Mouse (Mus musculus) MEL (cell line): ENCODE data around the gene Olfr520. TPM values are rescaled to one million over a fixed set of nuclear protein-coding genes. Genes with fewer than 3 reads are reported as not detected.
A peak's percentile ranks its signal among the peaks of the same experiment; 100 is the strongest.

ENCODE experiments used
- DNase-seq: peaks from one replicate; pipeline ENCODE4 v3.0.0; 2011; ENCODE audit warnings: low read depth, low spot score
- H3K27ac ChIP-seq: 2 replicates; pipeline ENCODE4 v1.5.1; 2012; ENCODE audit warnings: low read depth, mild to moderate bottlenecking, control low read depth, low read length, moderate library complexity; ENCODE audit not compliant: control insufficient read depth
- H3K27me3 ChIP-seq, 2 experiments: fragments of 150-350 bp in 1 of 2; sonication (generic) in 1 of 2; 2 replicates each; pipeline ENCODE4 v1.6.1; 2012; ENCODE audit warnings: low read length in 2 of 2, mild to moderate bottlenecking in 2 of 2, improper control_type of control experiment in 1 of 2, moderate library complexity in 1 of 2; ENCODE audit not compliant: insufficient read depth in 2 of 2, control insufficient read depth in 1 of 2
- H3K36me3 ChIP-seq, 2 experiments: 2 replicates each; pipeline ENCODE4 v1.6.1; 2012 to 2014; ENCODE audit warnings: low read length in 2 of 2, improper control_type of control experiment in 1 of 2, inconsistent platforms in 1 of 2, mild to moderate bottlenecking in 1 of 2; ENCODE audit not compliant: insufficient read depth in 2 of 2, control insufficient read depth in 1 of 2
- H3K4me1 ChIP-seq, 2 experiments: fragments of 150-350 bp in 1 of 2; sonication (generic) in 1 of 2; 2 replicates each; pipeline ENCODE4 v1.6.1; 2012; ENCODE audit warnings: low read length in 2 of 2, improper control_type of control experiment in 1 of 2, mild to moderate bottlenecking in 1 of 2; ENCODE audit not compliant: insufficient read depth in 2 of 2, control insufficient read depth in 1 of 2
- H3K4me3 ChIP-seq, 2 experiments: fragments of 150-350 bp in 1 of 2; sonication (generic) in 1 of 2; 2 replicates each; pipeline ENCODE4 v1.5.1; 2012; ENCODE audit warnings: low read depth in 2 of 2, low read length in 2 of 2, mild to moderate bottlenecking in 2 of 2, moderate library complexity in 2 of 2, control low read depth in 1 of 2, improper control_type of control experiment in 1 of 2; ENCODE audit not compliant: control insufficient read depth in 1 of 2, insufficient read depth in 1 of 2
- H3K79me2 ChIP-seq: 2 replicates; pipeline ENCODE4 v1.6.1; 2012; ENCODE audit warnings: mild to moderate bottlenecking, low read length, moderate library complexity; ENCODE audit not compliant: control insufficient read depth, poor library complexity, insufficient read depth
- H3K9ac ChIP-seq: 2 replicates; pipeline ENCODE4 v1.6.1; 2012; ENCODE audit warnings: low read depth, mild to moderate bottlenecking, control low read depth, low read length, moderate library complexity; ENCODE audit not compliant: control insufficient read depth, poor library complexity, severe bottlenecking
- H3K9me3 ChIP-seq: fragments of 150-350 bp; sonication (generic); replicated peaks from 2 replicates; pipeline ENCODE4 v1.6.1; 2012; ENCODE audit warnings: mild to moderate bottlenecking, low read length, improper control_type of control experiment, moderate library complexity; ENCODE audit not compliant: insufficient read depth
- BHLHE40 ChIP-seq: IDR thresholded peaks from 2 replicates; pipeline ENCODE4 v1.6.1; 2012; ENCODE audit warnings: low read depth, mild to moderate bottlenecking, inconsistent platforms, low read length, improper control_type of control experiment, borderline replicate concordance
- CHD1 ChIP-seq: IDR thresholded peaks from 2 replicates; pipeline ENCODE4 v1.6.1; 2012; ENCODE audit warnings: low read depth, mild to moderate bottlenecking, inconsistent platforms, low read length, improper control_type of control experiment
- E2F4 ChIP-seq: IDR thresholded peaks from 2 replicates; pipeline ENCODE4 v1.6.1; 2011; ENCODE audit warnings: low read depth, low read length, improper control_type of control experiment, borderline replicate concordance
- ETS1 ChIP-seq: IDR thresholded peaks from 2 replicates; pipeline ENCODE4 v1.6.1; 2012; ENCODE audit warnings: low read depth, mild to moderate bottlenecking, inconsistent platforms, low read length, improper control_type of control experiment, moderate library complexity
- HCFC1 ChIP-seq: IDR thresholded peaks from 2 replicates; pipeline ENCODE4 v1.6.1; 2012; ENCODE audit warnings: low read depth, mild to moderate bottlenecking, inconsistent platforms, low read length, improper control_type of control experiment, moderate library complexity
- KAT2A ChIP-seq: conservative IDR thresholded peaks from 2 replicates; pipeline ENCODE4 v1.6.1; 2012; ENCODE audit warnings: low read depth, low read length, improper control_type of control experiment, inconsistent platforms
- MAX ChIP-seq: IDR thresholded peaks from 2 replicates; pipeline ENCODE4 v1.6.1; 2011; ENCODE audit warnings: low read length, improper control_type of control experiment
- MEF2A ChIP-seq: IDR thresholded peaks from 2 replicates; pipeline ENCODE4 v1.6.1; 2014; ENCODE audit warnings: low read depth, mild to moderate bottlenecking, inconsistent platforms, low read length, improper control_type of control experiment; ENCODE audit not compliant: poor library complexity, insufficient replicate concordance, severe bottlenecking; ENCODE audit errors: extremely low read depth
- MYB ChIP-seq: IDR thresholded peaks from 2 replicates; pipeline ENCODE4 v1.6.1; 2011; ENCODE audit warnings: mild to moderate bottlenecking, low read depth, low read length, improper control_type of control experiment
- MYC ChIP-seq: IDR thresholded peaks from 2 replicates; pipeline ENCODE4 v1.6.1; 2011; ENCODE audit warnings: low read depth, mild to moderate bottlenecking, low read length, improper control_type of control experiment, moderate library complexity
- NELFE ChIP-seq: IDR thresholded peaks from 2 replicates; pipeline ENCODE4 v1.6.1; 2011; ENCODE audit warnings: low read depth, low read length, improper control_type of control experiment
- NRF1 ChIP-seq: IDR thresholded peaks from 2 replicates; pipeline ENCODE4 v1.6.1; 2014; ENCODE audit warnings: low read depth, mild to moderate bottlenecking, inconsistent platforms, low read length, improper control_type of control experiment, moderate library complexity; ENCODE audit not compliant: poor library complexity, insufficient read depth, severe bottlenecking
- POLR2A ChIP-seq, 2 experiments: IDR thresholded peaks; 2 replicates each; pipeline ENCODE4 v1.6.1; 2011 to 2012; ENCODE audit warnings: low read length in 2 of 2, mild to moderate bottlenecking in 2 of 2, control low read depth in 1 of 2, improper control_type of control experiment in 1 of 2, low read depth in 1 of 2, moderate library complexity in 1 of 2; ENCODE audit not compliant: control insufficient read depth in 1 of 2, insufficient read depth in 1 of 2, poor library complexity in 1 of 2
- POLR2AphosphoS2 ChIP-seq: IDR thresholded peaks from 2 replicates; pipeline ENCODE4 v1.6.1; 2011; ENCODE audit warnings: low read length, improper control_type of control experiment
- RAD21 ChIP-seq: IDR thresholded peaks from 2 replicates; pipeline ENCODE4 v1.6.1; 2011; ENCODE audit warnings: mild to moderate bottlenecking, low read depth, low read length, improper control_type of control experiment
- SMC3 ChIP-seq: IDR thresholded peaks from 2 replicates; pipeline ENCODE4 v1.6.1; 2011; ENCODE audit warnings: low read depth, low read length, improper control_type of control experiment
- TAL1 ChIP-seq: IDR thresholded peaks from 2 replicates; pipeline ENCODE4 v1.6.1; 2012; ENCODE audit warnings: mild to moderate bottlenecking, inconsistent platforms, low read length, moderate library complexity, mixed read lengths
- TBP ChIP-seq: IDR thresholded peaks from 2 replicates; pipeline ENCODE4 v1.8.0; 2011; ENCODE audit warnings: low read depth, low read length, improper control_type of control experiment
- TCF12 ChIP-seq: IDR thresholded peaks from 2 replicates; pipeline ENCODE4 v1.6.1; 2014; ENCODE audit warnings: low read depth, mild to moderate bottlenecking, inconsistent platforms, low read length, improper control_type of control experiment, moderate library complexity
- ZMIZ1 ChIP-seq: IDR thresholded peaks from 2 replicates; pipeline ENCODE4 v1.6.1; 2012; ENCODE audit warnings: low read depth, mild to moderate bottlenecking, inconsistent platforms, low read length, improper control_type of control experiment, moderate library complexity
- ZNF384 ChIP-seq: IDR thresholded peaks from 2 replicates; pipeline ENCODE4 v1.6.1; 2012; ENCODE audit warnings: low read depth, mild to moderate bottlenecking, inconsistent platforms, low read length, improper control_type of control experiment
- polyA plus RNA-seq, 2 experiments: library from polyadenylated mRNA; stranded (reverse) in 1 of 2; unstranded in 1 of 2; fragments of >175 nt in 1 of 2; fragments of >200 nt in 1 of 2; gene quantifications; 2 replicates each; pipeline versions ENCODE4 v1.2.1 to v1.2.4; 2012; ENCODE audit warnings: low replicate concordance in 2 of 2, low read depth in 1 of 2; ENCODE audit not compliant: insufficient read length in 2 of 2, insufficient read depth in 1 of 2, missing spikeins in 1 of 2
- total RNA-seq: library from RNA; depleted of rRNA; stranded (reverse); fragments of 300-350 nt; gene quantifications from 2 replicates; pipeline ENCODE4 v1.2.3, GENCODE M21; 2012

Gene Olfr520
- total and polyA plus RNA-seq, 3 experiments: not detected

DNA sequence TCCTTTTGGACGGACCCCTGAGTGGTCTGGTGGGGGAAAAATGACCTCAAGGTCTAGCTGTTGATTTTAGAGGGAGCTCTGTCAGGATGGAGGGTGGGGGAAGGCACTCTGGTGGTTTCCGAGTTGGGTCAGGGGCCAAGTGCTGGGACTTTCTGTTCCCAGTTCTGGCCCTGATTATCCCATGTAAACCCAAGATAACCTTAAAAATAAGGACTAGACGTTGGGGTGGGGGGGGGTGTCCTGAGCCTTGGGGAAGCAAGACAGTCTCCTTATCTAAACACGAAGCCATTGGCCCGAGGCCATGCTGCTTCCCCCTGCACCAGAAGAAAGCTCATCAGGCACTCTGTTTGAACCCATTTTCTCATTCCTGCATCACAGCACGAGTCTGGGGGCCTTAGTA, 27.9 kb upstream of the Olfr520 start:
- H3K4me1 ChIP-seq: peaks cover 0 to 6% of the 10 kb centered on the region in 2 experiments; a peak in 3 of 4 replicates
- peak; percentile 8 for DNase-seq
- no peak overlapping the region for H3K27ac ChIP-seq
- no peaks in the 10 kb centered on the region for H3K79me2 ChIP-seq
- H3K27me3 ChIP-seq: peaks cover 2% of the 10 kb centered on the region in 2 experiments; a peak in 3 of 4 replicates
- H3K36me3 ChIP-seq: peaks cover 0 to 2% of the 10 kb centered on the region in 2 experiments; a peak in 1 of 4 replicates
- TF ChIP-seq E2F4 (no peak), TCF12 (no peak), RAD21 (no peak), NRF1 (no peak), SMC3 (no peak), KAT2A (no peak), TBP (no peak), ZMIZ1 (no peak), POLR2AphosphoS2 (no peak), POLR2A (IDR thresholded peaks at IDR 0.05; ENCODE audit: control insufficient read depth in 1 of 2, insufficient read depth in 1 of 2, low read depth in 1 of 2, low read length in 2 of 2, poor library complexity in 1 of 2) (no peak), ETS1 (no peak), BHLHE40 (no peak), NELFE (no peak), CHD1 (no peak)
- no peak overlapping the region for H3K9ac ChIP-seq
- H3K9me3 ChIP-seq: no peaks in the 10 kb centered on the region
- no peak overlapping the region for H3K4me3 ChIP-seq

DNA sequence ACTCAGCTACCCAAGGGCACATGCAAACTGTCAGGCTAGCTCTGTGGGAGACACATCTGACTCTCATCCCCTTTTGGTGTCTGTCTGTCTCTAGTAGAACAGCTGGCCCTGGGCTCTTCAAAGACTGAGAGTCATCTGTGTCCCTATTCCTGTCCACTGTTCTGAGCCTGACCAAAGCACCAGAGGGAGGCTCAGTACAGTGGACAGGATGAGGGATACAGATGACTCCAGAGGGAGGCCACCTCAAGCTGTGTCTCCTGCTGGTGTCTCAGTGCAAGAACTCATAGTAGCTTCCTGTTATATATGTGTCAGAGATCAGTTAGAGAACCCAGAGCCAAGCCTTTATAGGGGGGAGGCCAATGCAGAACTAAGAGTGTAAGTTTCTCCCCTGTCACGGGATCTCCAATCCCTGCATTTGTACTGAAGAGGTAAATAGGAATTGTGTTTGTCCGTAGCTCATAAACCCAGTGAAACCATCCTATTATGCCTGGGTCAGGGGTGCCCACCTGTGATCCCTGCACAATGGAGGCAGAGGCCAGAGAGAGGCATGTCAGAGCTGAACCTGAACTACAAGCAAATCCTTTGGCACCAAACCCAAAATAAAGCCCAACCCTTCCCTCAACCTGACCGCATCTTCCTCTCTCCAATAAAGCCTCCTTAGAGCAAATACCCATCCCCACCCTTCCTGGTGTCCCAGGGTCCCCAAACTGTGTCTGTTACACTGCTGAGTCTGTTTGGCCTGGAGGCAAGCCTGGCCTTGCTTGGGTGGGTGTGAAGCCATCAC, 25.1 kb upstream of the Olfr520 start:
- Histone ChIP-seq H3K9me3 (no peaks in the 10 kb centered on the region), H3K4me1 (peaks cover 0 to 6% of the 10 kb centered on the region in 2 experiments; a peak in 3 of 4 replicates), H3K79me2 (no peaks in the 10 kb centered on the region), H3K27me3 (peaks cover 1 to 2% of the 10 kb centered on the region in 2 experiments; a peak in 2 of 4 replicates), H3K36me3 (peaks cover 0 to 2% of the 10 kb centered on the region in 2 experiments; a peak in 1 of 4 replicates), H3K9ac (no peak overlapping the region), H3K27ac (no peak overlapping the region), H3K4me3 (no peak overlapping the region)
- no peak for TF ChIP-seq ZNF384
- no peak for TF ChIP-seq MYB
- TF ChIP-seq RAD21: no peak
- TF ChIP-seq SMC3: no peak
- TF ChIP-seq POLR2A (IDR thresholded peaks at IDR 0.05; ENCODE audit: control insufficient read depth in 1 of 2, insufficient read depth in 1 of 2, low read depth in 1 of 2, low read length in 2 of 2, poor library complexity in 1 of 2): no peak
- TF ChIP-seq ZMIZ1: no peak
- no peak for TF ChIP-seq E2F4
- no peak for TF ChIP-seq NRF1
- TF ChIP-seq MYC: no peak
- no peak for TF ChIP-seq TAL1
- TF ChIP-seq TBP: no peak
- TF ChIP-seq HCFC1: no peak
- TF ChIP-seq MEF2A: no peak
- no peak for TF ChIP-seq NELFE
- no peak for TF ChIP-seq MAX
- no peak for DNase-seq
